Mouse (Mus musculus) forebrain, postnatal 0 days (tissue): ENCODE data around the gene Fam221b. TPM values are rescaled to one million over a fixed set of nuclear protein-coding genes. Genes with fewer than 3 reads are reported as not detected.

Experiments used
- ATAC-seq: fragments of 200-750 bp; cut with Nextera tagmentation; 2 replicates; pipeline ENCODE4 v1.8.0; 2017; ENCODE audit warnings: mild to moderate bottlenecking, moderate library complexity
- DNase-seq: peaks from one replicate; pipeline ENCODE4 v3.0.0-alpha.2; 2015
- H3K27ac ChIP-seq: fragments of 300-500 bp; sonication (generic); 2 replicates; pipeline ENCODE4 v1.5.1; 2014; ENCODE audit warnings: low read depth, mild to moderate bottlenecking, antibody characterized with exemption, low read length, moderate library complexity, mixed read lengths
- H3K27me3 ChIP-seq: fragments of 300-500 bp; sonication (generic); 2 replicates; pipeline ENCODE4 v1.6.1; 2014; ENCODE audit warnings: mild to moderate bottlenecking, low read length, mixed read lengths; ENCODE audit not compliant: insufficient read depth
- H3K36me3 ChIP-seq: fragments of 300-500 bp; sonication (generic); 2 replicates; pipeline ENCODE4 v1.6.1; 2014; ENCODE audit warnings: mild to moderate bottlenecking, moderate library complexity; ENCODE audit not compliant: insufficient read depth
- H3K4me1 ChIP-seq: fragments of 300-500 bp; sonication (generic); 2 replicates; pipeline ENCODE4 v1.6.1; 2014; ENCODE audit warnings: antibody characterized with exemption; ENCODE audit not compliant: insufficient read depth
- H3K4me2 ChIP-seq: fragments of 300-500 bp; sonication (generic); 2 replicates; pipeline ENCODE4 v1.6.1; 2014; ENCODE audit warnings: low read depth, mild to moderate bottlenecking, moderate library complexity
- H3K4me3 ChIP-seq: fragments of 300-500 bp; sonication (generic); 2 replicates; pipeline ENCODE4 v1.5.1; 2014; ENCODE audit warnings: low read depth, low read length, mixed read lengths
- H3K9ac ChIP-seq: fragments of 300-500 bp; sonication (generic); 2 replicates; pipeline ENCODE4 v1.6.1; 2014; ENCODE audit warnings: mild to moderate bottlenecking
- H3K9me3 ChIP-seq: fragments of 300-500 bp; sonication (generic); 2 replicates; pipeline ENCODE4 v1.6.1; 2016; ENCODE audit warnings: low read length
- CTCF ChIP-seq: sonication (generic); IDR thresholded peaks from 2 replicates; pipeline ENCODE4 v1.5.1; 2016; ENCODE audit warnings: antibody characterized with exemption, control low read depth, low read depth
- WGBS: fragments of 180-500 bp; shearing (Covaris S2); extraction: QIAGEN DNeasy Blood & Tissue Kit; methylation state at CpG from one replicate; pipeline ENCODE4 v1.1.7; 2014; 5-methylcytosine and 5-hydroxymethylcytosine counted together
- polyA plus RNA-seq: library from polyadenylated mRNA; unstranded; fragments of >200 nt; fragmentation: Nextera tagmentation; extraction: Ambion mirVana; gene quantifications from 2 replicates; pipeline ENCODE4 v1.2.1, GENCODE M21; 2015
- total RNA-seq: library from RNA; depleted of rRNA; stranded (reverse); fragments of >200 nt; gene quantifications from 2 replicates; pipeline ENCODE4 v1.2.3, GENCODE M21; 2014

Gene Fam221b
- total and polyA plus RNA-seq, 2 experiments from 2014 or later, result 1.6 TPM; not detected in 1

- no peak within 1 kb of the TSS for H3K27ac ChIP-seq
- ATAC-seq (no peak), DNase-seq (no peak)
- 89% methylated on average over 6 of the region's 6 CpGs for WGBS
- no peaks in the 10 kb centered on the region for H3K9me3 ChIP-seq
- no peak for TF ChIP-seq CTCF
- no peak within 1 kb of the TSS for H3K4me3 ChIP-seq
- H3K4me2 ChIP-seq, result no peak within 1 kb of the TSS
- H3K36me3 ChIP-seq, result no peaks in the 10 kb centered on the region
- no peak within 1 kb of the TSS for H3K9ac ChIP-seq
- no peaks in the 10 kb centered on the region for H3K4me1 ChIP-seq
- H3K27me3 ChIP-seq, result no peaks in the 10 kb centered on the region
Measured at GRCm38 (mm10) chr4:43700707-43701106, 31.8 kb upstream of the Fam221b start, which contains the start of gene Olfr70. TSS of gene Olfr70 (minus strand) at chr4:43700807.

GRCm38 (mm10) chr4:43696561-43696960 lies 27.6 kb upstream of the Fam221b start:
- Histone ChIP-seq H3K9ac (no peak overlapping the region), H3K36me3 (0 out of 2 replicates have a peak, but pooled peaks cover 6% of the 10 kb centered on the region), H3K27ac (no peak overlapping the region), H3K9me3 (no peaks in the 10 kb centered on the region), H3K4me3 (no peak overlapping the region), H3K4me2 (no peak overlapping the region), H3K27me3 (no peaks in the 10 kb centered on the region), H3K4me1 (no peaks in the 10 kb centered on the region)
- no peak for TF ChIP-seq CTCF
- ATAC-seq (peak; percentile 25; the same call in 1 of the 2 replicates), DNase-seq (no peak)
- 68% methylated on average over 13 of the region's 13 CpGs for WGBS

DNA sequence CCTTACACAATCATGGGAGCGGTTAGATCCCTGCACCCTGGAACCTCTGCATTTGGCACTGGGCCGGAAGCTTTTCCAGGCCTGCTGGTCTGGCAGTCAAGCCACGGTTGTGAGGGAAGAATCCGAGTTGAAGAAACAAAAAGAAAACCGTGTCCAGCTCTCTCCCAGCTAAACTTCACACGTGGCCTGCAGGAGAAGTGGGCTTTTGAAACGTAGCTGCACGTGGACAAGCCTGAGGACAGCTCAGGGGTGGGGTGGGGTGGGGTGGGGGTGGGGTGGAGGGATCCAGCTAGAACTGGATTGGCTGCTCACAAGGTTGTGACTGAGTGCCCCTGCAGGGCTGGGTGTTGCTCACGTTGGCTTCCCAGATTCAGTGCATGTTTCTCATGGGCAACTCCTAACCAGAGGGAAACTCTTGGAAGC lies 26.3 kb upstream of the Fam221b start:
- no peak overlapping the region for H3K27ac ChIP-seq
- no peak overlapping the region for H3K4me3 ChIP-seq
- H3K4me1 ChIP-seq, result no peaks in the 10 kb centered on the region
- no peak for TF ChIP-seq CTCF
- no peaks in the 10 kb centered on the region for H3K9me3 ChIP-seq
- no peak for DNase-seq
- no peak overlapping the region for H3K9ac ChIP-seq
- H3K36me3 ChIP-seq, result peaks cover 10% of the 10 kb centered on the region; the same call in 1 of the 2 replicates
- H3K4me2 ChIP-seq, result no peak overlapping the region
- ATAC-seq, result peak; percentile 39; the same call in 1 of the 2 replicates
- H3K27me3 ChIP-seq, result no peaks in the 10 kb centered on the region
- 25% methylated on average over 9 of the region's 9 CpGs for WGBS

DNA sequence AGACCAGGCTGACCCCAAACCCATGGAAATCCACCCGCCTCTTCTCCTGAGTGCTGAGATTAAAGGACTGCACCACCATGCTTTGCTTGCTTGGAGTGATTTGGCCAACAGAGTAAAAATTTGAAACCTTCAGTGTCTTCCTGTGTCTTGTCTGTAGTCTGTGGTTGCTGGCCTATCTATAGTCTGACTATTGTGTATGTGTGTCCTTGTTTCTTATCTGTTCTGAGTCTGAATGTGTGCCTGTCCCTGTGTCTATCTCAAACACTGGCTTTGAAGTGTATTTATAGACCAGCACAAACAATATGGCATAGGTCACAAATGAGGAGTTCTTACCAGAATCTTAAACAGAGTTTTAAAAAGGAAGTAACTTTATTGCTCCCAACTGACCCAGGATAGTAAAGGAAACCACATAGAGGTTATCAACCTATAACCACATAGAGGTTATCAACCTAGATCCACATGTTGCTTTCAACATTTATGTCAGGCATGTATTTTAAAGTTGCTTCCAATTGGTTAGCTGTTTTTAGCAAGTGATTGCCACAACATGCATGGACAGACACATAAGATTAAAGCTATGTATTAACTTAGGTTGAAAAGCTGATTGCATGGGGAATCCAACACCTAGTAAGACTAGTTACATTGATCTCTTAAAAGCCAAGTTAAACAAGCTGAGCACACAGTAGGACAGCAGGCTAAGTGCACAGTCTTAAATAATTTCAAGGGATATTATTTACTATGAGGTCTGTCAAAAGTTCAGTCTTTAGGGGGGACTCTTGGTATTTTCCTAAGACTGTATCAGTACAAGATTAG lies 25.7 kb upstream of the Fam221b start:
- WGBS, result 86% methylated on average over 1 of the region's 1 CpGs
- no peak overlapping the region for H3K4me3 ChIP-seq
- H3K9me3 ChIP-seq, result no peaks in the 10 kb centered on the region
- H3K36me3 ChIP-seq, result peaks cover 17% of the 10 kb centered on the region; the same call in 1 of the 2 replicates
- H3K4me2 ChIP-seq, result no peak overlapping the region
- no peak for TF ChIP-seq CTCF
- ATAC-seq (no peak), DNase-seq (no peak)
- H3K4me1 ChIP-seq, result no peaks in the 10 kb centered on the region
- no peaks in the 10 kb centered on the region for H3K27me3 ChIP-seq
- no peak overlapping the region for H3K27ac ChIP-seq
- no peak overlapping the region for H3K9ac ChIP-seq

DNA sequence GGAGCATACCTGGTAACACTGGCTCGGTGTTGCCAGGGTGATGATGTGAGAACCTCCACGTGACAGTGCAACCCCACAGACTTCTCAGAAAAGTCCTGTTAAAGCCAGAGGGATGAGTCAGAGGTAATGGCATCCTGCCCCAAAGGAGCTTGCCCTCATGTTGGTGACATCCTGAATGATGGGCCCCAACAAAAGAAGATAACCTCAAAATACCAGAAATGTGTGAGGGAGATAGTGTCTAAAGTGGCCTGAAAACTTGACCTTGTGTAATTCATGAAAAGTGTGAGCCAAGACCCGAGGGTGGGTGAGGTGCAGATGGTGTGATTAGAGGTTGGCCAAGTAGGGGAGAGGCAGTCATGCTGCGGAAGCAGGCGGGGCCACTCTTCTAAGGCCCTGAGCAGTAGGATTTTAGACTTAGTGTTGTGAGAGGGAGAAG lies 24.9 kb upstream of the Fam221b start:
- H3K4me3 ChIP-seq, result no peak overlapping the region
- TF ChIP-seq CTCF, result no peak
- H3K27me3 ChIP-seq, result no peaks in the 10 kb centered on the region
- H3K27ac ChIP-seq, result no peak overlapping the region
- no peak overlapping the region for H3K9ac ChIP-seq
- H3K9me3 ChIP-seq, result no peaks in the 10 kb centered on the region
- 83% methylated on average over 5 of the region's 5 CpGs for WGBS
- no peak for ATAC-seq
- no peak overlapping the region for H3K4me2 ChIP-seq
- peaks cover 25% of the 10 kb centered on the region for H3K36me3 ChIP-seq
- no peak for DNase-seq
- no peaks in the 10 kb centered on the region for H3K4me1 ChIP-seq

GRCm38 (mm10) chr4:43691026-43691425 lies 22.1 kb upstream of the Fam221b start:
- WGBS, result 71% methylated on average over 5 of the region's 5 CpGs
- TF ChIP-seq CTCF, result no peak
- DNase-seq, result no peak
- Histone ChIP-seq H3K4me3 (no peak overlapping the region), H3K4me1 (no peaks in the 10 kb centered on the region), H3K4me2 (no peak overlapping the region), H3K9ac (no peak overlapping the region), H3K9me3 (no peaks in the 10 kb centered on the region), H3K36me3 (peaks cover 49% of the 10 kb centered on the region), H3K27me3 (no peaks in the 10 kb centered on the region), H3K27ac (0 out of 2 replicates have a peak overlapping the region, but pooled peaks have one; percentile 40)
- ATAC-seq, result peak; percentile 64; the same call in 1 of the 2 replicates

GRCm38 (mm10) chr4:43690021-43690420 lies 21.1 kb upstream of the Fam221b start:
- no peak overlapping the region for H3K4me3 ChIP-seq
- H3K9me3 ChIP-seq, result no peaks in the 10 kb centered on the region
- no peak overlapping the region for H3K27ac ChIP-seq
- no peaks in the 10 kb centered on the region for H3K4me1 ChIP-seq
- no peak for DNase-seq
- no peak overlapping the region for H3K4me2 ChIP-seq
- no peaks in the 10 kb centered on the region for H3K27me3 ChIP-seq
- no peak overlapping the region for H3K9ac ChIP-seq
- peaks cover 59% of the 10 kb centered on the region for H3K36me3 ChIP-seq
- 93% methylated on average over 17 of the region's 17 CpGs for WGBS
- TF ChIP-seq CTCF, result no peak
- ATAC-seq, result no peak
